Mouse (Mus musculus) stomach, postnatal 0 days (tissue): Measurements from ENCODE around the gene U2surp.

Experiments used
- CTCF ChIP-seq: IDR thresholded peaks from 2 replicates; pipeline ENCODE4 v1.5.1; 2016; ENCODE audit warnings: antibody characterized with exemption, low read depth, mild to moderate bottlenecking, moderate library complexity
- EP300 ChIP-seq: optimal IDR thresholded peaks from 2 replicates; pipeline ENCODE3; 2016; ENCODE audit warnings: antibody characterized with exemption

- TF ChIP-seq CTCF: no peak
- TF ChIP-seq EP300: no peak
Observed at GRCm38 (mm10) chr9:95527676-95528075, 15.9 kb upstream of the U2surp start.
